Mouse (Mus musculus): ENCODE data around the gene Skint11. TPM values are rescaled to one million over a fixed set of nuclear protein-coding genes. Genes with fewer than 3 reads are reported as not detected.
"Not testable (repeated sequence)": the region's sequence is repeated elsewhere in the genome, so short reads cannot be mapped to it uniquely, and the experiment has no call there.

The Skint11 gene
- polyA plus RNA-seq (2015; fragmentation: Nextera tagmentation; extraction: Ambion mirVana) = not detected in 2 replicates

DNA sequence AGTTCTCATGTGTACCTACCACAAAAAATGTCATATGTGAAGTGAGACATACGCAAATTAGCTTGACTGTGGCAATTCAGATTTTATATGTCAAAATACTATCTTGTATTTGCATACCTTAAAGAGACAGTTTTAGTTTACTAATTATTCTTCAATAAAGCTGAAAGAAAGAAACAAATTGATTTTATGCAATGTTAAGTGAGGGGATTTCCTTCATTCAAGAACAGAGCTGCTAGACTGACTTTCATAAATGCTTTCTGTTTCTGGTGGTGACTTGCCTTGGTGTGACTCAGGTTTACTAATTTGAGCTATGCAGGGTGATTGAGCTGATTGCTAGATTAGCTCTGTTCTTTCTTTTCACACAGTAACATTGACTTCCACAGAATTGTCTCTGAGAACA, at the start of gene Skint11:
Gene Skint11 (plus strand): TSS at position 301 of the 400 bp plus-strand sequence.
- no peak within 1 kb of the TSS for H3K4me3 ChIP-seq
- no peak within 1 kb of the TSS for H3K9ac ChIP-seq
- 90% methylated on average over 1 of the region's 1 CpGs for WGBS
- H3K9me3 ChIP-seq = peaks cover 19% of the 10 kb centered on the region
- H3K4me1 ChIP-seq (replicated peaks) = no peaks in the 10 kb centered on the region
- H3K27me3 ChIP-seq = no peaks in the 10 kb centered on the region
- ATAC-seq (ENCODE audit: low read depth) = no peak
- no peak within 1 kb of the TSS for H3K4me2 ChIP-seq
- no peaks in the 10 kb centered on the region for H3K36me3 ChIP-seq
- H3K27ac ChIP-seq (replicated peaks) = no peak within 1 kb of the TSS

DNA sequence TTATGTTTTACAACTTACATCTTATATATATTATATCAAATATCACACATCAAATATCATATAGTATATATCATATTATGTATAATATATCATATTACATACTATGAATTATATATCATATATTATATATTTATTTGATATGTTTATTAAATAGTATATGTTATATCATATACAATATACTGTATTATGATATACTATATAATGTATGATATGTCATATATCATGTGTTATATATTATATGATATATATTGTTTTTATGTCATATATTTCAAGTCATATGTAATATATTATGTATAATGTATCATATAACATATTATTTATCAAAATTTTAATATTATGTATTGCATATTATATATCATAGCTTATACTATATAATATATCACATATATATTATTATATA, 2.0 kb upstream of the Skint11 start:
- no peaks in the 10 kb centered on the region for H3K4me1 ChIP-seq (replicated peaks)
- no peak for ATAC-seq (ENCODE audit: low read depth)
- peaks cover 15% of the 10 kb centered on the region for H3K9me3 ChIP-seq
- H3K27ac ChIP-seq (replicated peaks) = no peak overlapping the region
- H3K9ac ChIP-seq = no peak overlapping the region
- no peaks in the 10 kb centered on the region for H3K36me3 ChIP-seq
- no peaks in the 10 kb centered on the region for H3K27me3 ChIP-seq
- H3K4me3 ChIP-seq = no peak overlapping the region
- no peak overlapping the region for H3K4me2 ChIP-seq

DNA sequence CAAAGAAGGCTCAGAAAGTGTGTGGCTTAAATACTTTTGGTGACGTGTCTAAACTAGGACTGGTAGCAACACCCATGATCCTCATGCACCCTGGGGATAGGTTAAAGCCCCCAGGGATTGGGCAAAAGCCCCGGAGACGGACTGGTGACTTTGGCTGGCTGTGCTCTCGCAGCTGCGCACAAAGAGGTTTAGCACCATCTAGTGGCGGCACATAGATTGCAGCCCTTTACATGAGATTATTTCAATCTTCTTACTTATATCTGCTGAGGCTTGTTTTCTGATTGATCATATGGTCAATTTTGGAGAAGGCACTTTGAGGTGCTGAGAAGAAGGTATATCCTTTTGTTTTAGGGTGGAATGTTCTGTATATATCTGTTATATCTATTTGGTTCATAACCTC, 9.7 kb downstream of the Skint11 start:
- not testable (repeated sequence) for H3K4me3 ChIP-seq; H3K27me3 ChIP-seq; H3K27ac ChIP-seq (replicated peaks); ATAC-seq (ENCODE audit: low read depth); H3K9ac ChIP-seq; H3K4me1 ChIP-seq (replicated peaks); H3K9me3 ChIP-seq; H3K36me3 ChIP-seq; H3K4me2 ChIP-seq
- 22% methylated on average over 6 of the region's 6 CpGs for WGBS

DNA sequence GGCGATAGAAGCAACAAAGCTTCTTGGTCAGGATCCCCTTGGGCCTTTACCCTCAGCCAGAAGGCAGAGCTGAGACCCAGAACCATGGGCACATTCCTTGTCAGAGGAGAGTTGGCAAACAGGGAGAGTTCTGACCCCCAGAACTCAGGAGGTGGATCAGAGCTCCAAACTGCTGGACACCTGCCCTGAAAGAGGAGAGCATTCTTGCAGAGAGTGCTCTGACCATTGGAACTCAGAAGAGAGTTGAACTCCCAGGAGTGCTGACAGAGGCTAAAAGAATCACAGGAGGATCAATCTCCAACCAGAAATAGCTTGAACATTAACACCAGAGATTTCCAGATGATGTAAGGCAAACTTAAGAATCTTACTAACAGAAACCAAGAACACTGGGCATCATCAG, 93.7 kb downstream of the Skint11 start:
- ATAC-seq (ENCODE audit: low read depth); H3K4me2 ChIP-seq; H3K4me3 ChIP-seq; H3K27ac ChIP-seq (replicated peaks); H3K9ac ChIP-seq; H3K27me3 ChIP-seq; H3K36me3 ChIP-seq; H3K9me3 ChIP-seq; H3K4me1 ChIP-seq (replicated peaks): not testable (repeated sequence)
- WGBS = 75% methylated on average over 1 of the region's 1 CpGs

Other genes with a start within 250 kb of the Skint11 start
- not detected in 2 replicates for gene Skint5, start 163.9 kb upstream of the Skint11 start, polyA plus RNA-seq (2015; fragmentation: Nextera tagmentation; extraction: Ambion mirVana)
- gene Trabd2b, start 243.3 kb downstream of the Skint11 start, polyA plus RNA-seq (2015; fragmentation: Nextera tagmentation; extraction: Ambion mirVana) = 0.84 and 0.90 TPM in 2 replicates